In genomic region chr16:91534477-91534876, GRCm38 (mm10) we compare ENCODE assay signal across 9 mouse cellular contexts. TPM values are rescaled to one million over a fixed set of nuclear protein-coding genes. Genes with fewer than 3 reads are reported as not detected.
A peak's percentile ranks its signal among the peaks of the same experiment; 100 is the strongest.
DNase-seq lines count a peak whose midpoint lies in the region; ATAC-seq and TF ChIP-seq lines count a peak whose summit lies in the region.
"Had no signal": no experiment of that assay in that cellular context is flagged by ENCODE, and none has a peak within 500 bp of the region (broad histone marks: within the 10 kb centered on the region; RNA-seq: fewer than 3 reads in every experiment).

No protein-coding gene starts in this region.

- no peaks in the 10 kb centered on the region for H3K27me3 ChIP-seq in heart, postnatal 0 days (ENCODE audit: control insufficient read depth, insufficient read depth, low read length)
- no peaks in the 10 kb centered on the region for H3K27me3 ChIP-seq in thymus, adult 2 months (ENCODE audit: control insufficient read depth, insufficient read depth, low read length)
- H3K27me3 ChIP-seq in limb, embryonic 11.5 days (ENCODE audit: control insufficient read depth, insufficient read depth, low read length), result no peaks in the 10 kb centered on the region
- H3K27me3 ChIP-seq: embryonic facial prominence, embryonic 12.5 days had no signal

- 58% methylated on average over 13 of the region's 13 CpGs for WGBS in heart, postnatal 0 days
- WGBS in thymus, adult 2 months, result 60% methylated on average over 13 of the region's 13 CpGs
- 53% methylated on average over 13 of the region's 13 CpGs for WGBS in limb, embryonic 11.5 days

- peaks cover 63% of the 10 kb centered on the region for H3K4me1 ChIP-seq in heart, postnatal 0 days (ENCODE audit: control insufficient read depth, insufficient read depth)
- H3K4me1 ChIP-seq in thymus, adult 2 months (replicated peaks; ENCODE audit: control insufficient read depth, insufficient read depth, low read length), result peaks cover 46% of the 10 kb centered on the region
- H3K4me1 ChIP-seq in limb, embryonic 11.5 days (ENCODE audit: control insufficient read depth, insufficient read depth, low read length), result no peaks in the 10 kb centered on the region
- H3K4me1 ChIP-seq: embryonic facial prominence, embryonic 12.5 days had no signal

- no peak for TF ChIP-seq POLR2A in thymus, adult 2 months (IDR thresholded peaks at IDR 0.05; ENCODE audit: control insufficient read depth, extremely low read depth, insufficient read depth, low read length, poor library complexity)

- H3K9ac ChIP-seq in heart, postnatal 0 days (replicated peaks; ENCODE audit: low read depth, low read length), result no peak overlapping the region
- no peak overlapping the region for H3K9ac ChIP-seq in limb, embryonic 11.5 days (ENCODE audit: low read length)
- H3K9ac ChIP-seq: embryonic facial prominence, embryonic 12.5 days had no signal

- no peak for TF ChIP-seq EP300 in heart, postnatal 0 days (IDR thresholded peaks at IDR 0.05; ENCODE audit: low read depth)

- H3K36me3 ChIP-seq in heart, postnatal 0 days (replicated peaks; ENCODE audit: control insufficient read depth, insufficient read depth, low read length), result no peaks in the 10 kb centered on the region
- H3K36me3 ChIP-seq in thymus, adult 2 months (ENCODE audit: control insufficient read depth, insufficient read depth, low read length), result no peaks in the 10 kb centered on the region
- H3K36me3 ChIP-seq in limb, embryonic 11.5 days (ENCODE audit: control insufficient read depth, insufficient read depth, low read length), result no peaks in the 10 kb centered on the region
- H3K36me3 ChIP-seq: embryonic facial prominence, embryonic 12.5 days had no signal

- H3K27ac ChIP-seq in heart, postnatal 0 days (ENCODE audit: low read depth), result no peak overlapping the region
- no peak overlapping the region for H3K27ac ChIP-seq in thymus, adult 2 months (ENCODE audit: control insufficient read depth, insufficient read depth, low read length)
- H3K27ac ChIP-seq in limb, embryonic 11.5 days (replicated peaks; ENCODE audit: low read depth, low read length), result no peak overlapping the region
- H3K27ac ChIP-seq: embryonic facial prominence, embryonic 12.5 days had no signal

- H3K4me2 ChIP-seq in heart, postnatal 0 days (ENCODE audit: low read depth, low read length), result no peak overlapping the region
- H3K4me2 ChIP-seq in limb, embryonic 11.5 days (ENCODE audit: low read depth, severe bottlenecking), result no peak overlapping the region
- H3K4me2 ChIP-seq: embryonic facial prominence, embryonic 12.5 days had no signal

- no peak for TF ChIP-seq CTCF in heart, postnatal 0 days (IDR thresholded peaks at IDR 0.05; ENCODE audit: low read depth)
- TF ChIP-seq CTCF in thymus, adult 2 months (IDR thresholded peaks at IDR 0.05; ENCODE audit: borderline replicate concordance, control insufficient read depth, extremely low read depth, insufficient read depth, low read length, poor library complexity), result no peak

- peak; percentile 78 for ATAC-seq in heart, postnatal 0 days (ENCODE audit: insufficient read depth, low read depth)
- no peak for ATAC-seq in limb, embryonic 11.5 days (ENCODE audit: insufficient number of reproducible peaks, low FRiP score, low TSS enrichment, low read depth)

- H3K9me3 ChIP-seq in heart, postnatal 0 days (replicated peaks; ENCODE audit: control insufficient read depth, low read length), result no peaks in the 10 kb centered on the region
- no peaks in the 10 kb centered on the region for H3K9me3 ChIP-seq in limb, embryonic 11.5 days (ENCODE audit: control insufficient read depth, low read length)
- H3K9me3 ChIP-seq: embryonic facial prominence, embryonic 12.5 days had no signal

- no peak overlapping the region for H3K4me3 ChIP-seq in heart, postnatal 0 days (ENCODE audit: low read depth, low read length)
- H3K4me3 ChIP-seq in thymus, adult 2 months (ENCODE audit: control insufficient read depth, insufficient read depth, low read length), result no peak overlapping the region
- no peak overlapping the region for H3K4me3 ChIP-seq in limb, embryonic 11.5 days (ENCODE audit: low read depth, low read length)
- H3K4me3 ChIP-seq: embryonic facial prominence, embryonic 12.5 days had no signal

- DNase-seq in heart, postnatal 0 days (ENCODE audit: low spot score), result peak; percentile 93
- DNase-seq in heart, adult 11 months, result no peak
- peak; percentile 41 for DNase-seq in thymus, adult 2 months
- DNase-seq in thymus, postnatal 25 days, result no peak
- peak; percentile 97 for DNase-seq in c-Kit-positive CD71-positive TER-119-positive erythroid progenitor cells, embryonic 14.5 days (ENCODE audit: low spot score)
- DNase-seq in limb, embryonic 11.5 days (ENCODE audit: low spot score), result peak; percentile 92
- peak; percentile 73 for DNase-seq in right cerebral cortex, postnatal 4 days
- no peak for DNase-seq in natural killer cell, adult 2 months (ENCODE audit: low spot score in 2 of 2)

RNA-seq across cellular contexts. Expression of gene Ifngr2, which starts 12.4 kb away (rescaled TPM):
- total RNA-seq in heart, postnatal 0 days (2014; rRNA removed; ENCODE audit: low replicate concordance), result 77.7 and 87.6 TPM in 2 replicates
- 149 and 175 TPM in 2 replicates for polyA plus RNA-seq in heart, postnatal 0 days (2015; fragmentation: Nextera tagmentation; extraction: Ambion mirVana)
- polyA plus RNA-seq in thymus, adult 2 months (2012; rRNA removed), result 33.4 and 34.4 TPM in 2 replicates
- polyA plus RNA-seq in limb, embryonic 11.5 days (2014; fragmentation: Nextera tagmentation; extraction: Ambion mirVana), result 25.2 and 32.7 TPM in 2 replicates

RNA-seq across cellular contexts. Expression of gene Ifnar1, which starts 49.4 kb away (rescaled TPM):
- 32.6 and 42.6 TPM in 2 replicates for total RNA-seq in heart, postnatal 0 days (2014; rRNA removed; ENCODE audit: low replicate concordance)
- 23.7 and 24.0 TPM in 2 replicates for polyA plus RNA-seq in heart, postnatal 0 days (2015; fragmentation: Nextera tagmentation; extraction: Ambion mirVana)
- 47.0 and 49.1 TPM in 2 replicates for polyA plus RNA-seq in thymus, adult 2 months (2012; rRNA removed)
- polyA plus RNA-seq in limb, embryonic 11.5 days (2014; fragmentation: Nextera tagmentation; extraction: Ambion mirVana), result 55.0 and 58.4 TPM in 2 replicates

Comparison
In these comparisons a context has a peak if more than half of its experiments do, and no peak if none do; other contexts are left out.
1. DNase-seq: peak in heart, postnatal 0 days (single experiment), thymus, adult 2 months (single experiment), c-Kit-positive CD71-positive TER-119-positive erythroid progenitor cells, embryonic 14.5 days (single experiment), limb, embryonic 11.5 days (single experiment) and right cerebral cortex, postnatal 4 days (single experiment); none in heart, adult 11 months (single experiment), thymus, postnatal 25 days (single experiment) and natural killer cell, adult 2 months (0 of 2).